Mouse (Mus musculus): ENCODE results near the gene Ndufv1.

GRCm38 (mm10) chr19:4004331-4004730 lies 8.3 kb downstream of the Ndufv1 start:
- TF ChIP-seq CTCF (IDR thresholded peaks at IDR 0.05; ENCODE audit: borderline replicate concordance, control insufficient read depth, extremely low read depth, insufficient read depth, low read length, poor library complexity) (no peak), POLR2A (IDR thresholded peaks at IDR 0.05; ENCODE audit: control insufficient read depth, extremely low read depth, insufficient read depth, low read length, poor library complexity) (no peak)

Measured in thymus, adult 2 months (tissue).